Mouse (Mus musculus) MEL (cell line): ENCODE data around the gene Tnfrsf25.
A peak's percentile ranks its signal among the peaks of the same experiment; 100 is the strongest.

ENCODE experiments used
- BHLHE40 ChIP-seq: IDR thresholded peaks from 2 replicates; pipeline ENCODE4 v1.6.1; 2012; ENCODE audit warnings: low read depth, mild to moderate bottlenecking, inconsistent platforms, low read length, improper control_type of control experiment, borderline replicate concordance
- CTCF ChIP-seq, 3 experiments: IDR thresholded peaks in 2 of 3; conservative IDR thresholded peaks in 1 of 3; 2 replicates each; pipeline ENCODE4 v1.5.1; 2011 to 2012; ENCODE audit warnings: low read length in 3 of 3, low read depth in 2 of 3, mild to moderate bottlenecking in 2 of 3, improper control_type of control experiment in 1 of 3, inconsistent platforms in 1 of 3, mixed read lengths in 1 of 3, moderate library complexity in 1 of 3; ENCODE audit not compliant: control insufficient read depth in 1 of 3, insufficient read depth in 1 of 3, poor library complexity in 1 of 3, severe bottlenecking in 1 of 3
- ELF1 ChIP-seq: IDR thresholded peaks from 2 replicates; pipeline ENCODE4 v1.6.1; 2014; ENCODE audit warnings: low read depth, mild to moderate bottlenecking, inconsistent platforms, low read length, improper control_type of control experiment, moderate library complexity
- EP300 ChIP-seq, 2 experiments: IDR thresholded peaks; 2 replicates each; pipeline ENCODE4 v1.6.1; 2011; ENCODE audit warnings: improper control_type of control experiment in 2 of 2, low read length in 2 of 2, low read depth in 1 of 2, mild to moderate bottlenecking in 1 of 2
- GABPA ChIP-seq: IDR thresholded peaks from 2 replicates; pipeline ENCODE4 v1.6.1; 2012; ENCODE audit warnings: low read depth, mild to moderate bottlenecking, inconsistent platforms, low read length, improper control_type of control experiment, moderate library complexity
- HCFC1 ChIP-seq: IDR thresholded peaks from 2 replicates; pipeline ENCODE4 v1.6.1; 2012; ENCODE audit warnings: low read depth, mild to moderate bottlenecking, inconsistent platforms, low read length, improper control_type of control experiment, moderate library complexity
- JUND ChIP-seq: IDR thresholded peaks from 2 replicates; pipeline ENCODE4 v1.6.1; 2011; ENCODE audit warnings: low read depth, mild to moderate bottlenecking, improper control_type of control experiment, low read length
- MXI1 ChIP-seq: IDR thresholded peaks from 2 replicates; pipeline ENCODE4 v1.6.1; 2011; ENCODE audit warnings: mild to moderate bottlenecking, low read depth, low read length, improper control_type of control experiment
- POLR2A ChIP-seq, 2 experiments: IDR thresholded peaks; 2 replicates each; pipeline ENCODE4 v1.6.1; 2011 to 2012; ENCODE audit warnings: low read length in 2 of 2, mild to moderate bottlenecking in 2 of 2, control low read depth in 1 of 2, improper control_type of control experiment in 1 of 2, low read depth in 1 of 2, moderate library complexity in 1 of 2; ENCODE audit not compliant: control insufficient read depth in 1 of 2, insufficient read depth in 1 of 2, poor library complexity in 1 of 2
- USF1 ChIP-seq: IDR thresholded peaks from 2 replicates; pipeline ENCODE4 v1.6.1; 2014; ENCODE audit warnings: low read depth, mild to moderate bottlenecking, inconsistent platforms, low read length, improper control_type of control experiment, moderate library complexity
- USF2 ChIP-seq, 2 experiments: IDR thresholded peaks; 2 replicates each; pipeline ENCODE4 v1.6.1; 2011 to 2012; ENCODE audit warnings: improper control_type of control experiment in 2 of 2, low read length in 2 of 2, borderline replicate concordance in 1 of 2, inconsistent platforms in 1 of 2, low read depth in 1 of 2, mild to moderate bottlenecking in 1 of 2; ENCODE audit not compliant: insufficient read depth in 1 of 2

- TF ChIP-seq POLR2A (IDR thresholded peaks at IDR 0.05; ENCODE audit: control insufficient read depth in 1 of 2, insufficient read depth in 1 of 2, low read depth in 1 of 2, low read length in 2 of 2, poor library complexity in 1 of 2) (no peak), USF2 (IDR thresholded peaks at IDR 0.05; ENCODE audit: borderline replicate concordance in 1 of 2, insufficient read depth in 1 of 2, low read depth in 1 of 2, low read length in 2 of 2) (no peak), GABPA (no peak), HCFC1 (no peak), USF1 (no peak), EP300 (IDR thresholded peaks at IDR 0.05; ENCODE audit: low read depth in 1 of 2, low read length in 2 of 2) (peak; percentile 81 to 86), BHLHE40 (no peak), JUND (no peak), CTCF (IDR thresholded peaks at IDR 0.05 in 2 of 3, conservative IDR thresholded peaks at IDR 0.05 in 1 of 3; ENCODE audit: control insufficient read depth in 1 of 3, insufficient read depth in 1 of 3, low read depth in 2 of 3, low read length in 3 of 3, poor library complexity in 1 of 3, severe bottlenecking in 1 of 3) (no peak), MXI1 (peak; percentile 67; the same call in 1 of the 2 replicates), ELF1 (no peak)
These were observed 29.7 kb downstream of the Tnfrsf25 start for GRCm38 (mm10) chr4:152145473-152145872.
